Mouse (Mus musculus) T-helper 2 cell (primary cell): ENCODE data around the gene Gap43.
"Not testable (repeated sequence)": the region's sequence is repeated elsewhere in the genome, so short reads cannot be mapped to it uniquely, and the experiment has no call there.

Experiments
- in situ Hi-C: fragments of 300-600 bp; cut with MboI, MseI; formaldehyde crosslinking; loops from one replicate; pipeline ENCODE4 v1.15.1; 2025; ENCODE audit warnings: high pct_unique_total_duplicates

The Gap43 gene

DNA sequence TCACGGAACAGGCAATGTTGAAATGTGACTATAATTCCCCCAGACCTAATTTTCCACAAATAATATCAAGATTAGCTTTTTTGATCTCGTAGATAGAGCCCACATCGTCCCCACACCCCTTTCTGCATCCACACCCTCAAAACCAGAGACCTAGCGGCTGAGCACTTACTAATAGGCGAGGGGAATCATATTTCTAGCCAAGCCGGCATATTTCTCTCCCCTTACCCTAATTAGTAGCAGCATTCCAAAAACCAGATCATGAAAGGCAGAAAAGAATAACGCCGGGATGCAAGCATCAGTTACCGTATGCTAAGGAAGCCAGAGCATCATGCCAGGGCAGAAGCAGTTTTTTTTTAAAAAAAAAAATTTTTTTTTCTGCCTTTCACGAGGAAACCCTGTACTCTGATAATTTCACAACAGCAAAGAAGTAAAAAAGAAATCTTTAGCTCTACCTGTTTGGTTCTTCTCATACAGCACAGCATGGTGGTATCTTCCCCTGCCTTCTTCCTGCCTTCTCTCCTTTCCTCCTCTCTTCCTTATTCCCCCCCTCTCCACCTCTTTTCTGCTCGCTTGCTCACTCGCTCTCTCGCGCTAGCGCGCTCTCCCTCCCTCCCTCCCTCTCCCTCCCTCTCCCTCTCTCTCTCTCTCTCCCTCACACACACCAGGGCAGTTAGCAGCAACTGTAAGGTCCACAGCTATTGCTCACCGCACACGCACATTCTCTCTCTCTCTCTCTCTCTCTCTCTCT is at the start of gene Gap43:
Gap43 (minus strand) TSS at position 631 of the 748 bp plus-strand sequence.
- in situ Hi-C loops = no loop called here

DNA sequence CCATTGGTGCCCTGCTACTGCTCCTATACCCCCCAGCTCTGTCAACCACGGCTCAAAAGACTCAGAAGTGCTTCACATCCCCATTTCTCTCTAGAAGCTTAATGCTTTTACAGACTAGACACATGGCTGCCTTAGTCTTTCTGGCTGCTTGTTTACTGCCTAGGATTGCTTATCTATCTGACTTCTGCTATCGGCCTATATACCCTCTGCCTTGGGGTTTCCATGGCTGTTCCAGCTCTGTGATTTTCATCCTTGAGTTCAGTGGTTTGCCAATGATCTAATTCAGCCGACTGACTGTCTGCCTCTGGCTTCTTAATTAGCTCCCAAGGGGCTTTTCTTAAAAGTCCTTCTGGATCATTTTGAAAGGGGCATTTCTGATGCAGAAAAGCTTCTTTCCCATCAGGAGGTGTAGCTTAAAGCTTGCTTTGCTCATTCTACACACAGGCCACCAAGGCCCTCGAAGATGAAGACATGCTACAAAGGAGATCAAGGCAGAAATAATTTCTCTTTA is 40.9 kb upstream of the Gap43 start:
- in situ Hi-C loops = no loop called here

DNA sequence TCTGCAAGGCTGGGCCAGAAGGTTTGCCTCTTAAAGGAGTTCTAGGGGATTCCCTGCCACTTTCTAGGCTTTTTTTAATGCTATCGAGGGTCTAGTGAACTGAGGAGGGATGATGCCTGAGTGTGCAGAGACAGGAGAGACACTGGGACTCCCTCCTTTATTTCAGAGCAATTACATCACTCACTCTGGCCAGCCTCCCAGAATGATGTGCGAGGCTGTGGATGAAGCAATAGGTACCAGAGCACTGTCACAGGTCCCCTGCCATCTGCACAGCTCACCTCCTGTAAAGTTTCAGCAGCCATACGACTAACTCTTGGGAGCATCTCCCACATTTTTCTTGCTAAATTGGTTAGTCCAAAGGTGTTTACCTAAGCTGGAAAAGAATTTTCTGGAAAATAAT is 40.2 kb upstream of the Gap43 start:
- in situ Hi-C loops = no loop called here

DNA sequence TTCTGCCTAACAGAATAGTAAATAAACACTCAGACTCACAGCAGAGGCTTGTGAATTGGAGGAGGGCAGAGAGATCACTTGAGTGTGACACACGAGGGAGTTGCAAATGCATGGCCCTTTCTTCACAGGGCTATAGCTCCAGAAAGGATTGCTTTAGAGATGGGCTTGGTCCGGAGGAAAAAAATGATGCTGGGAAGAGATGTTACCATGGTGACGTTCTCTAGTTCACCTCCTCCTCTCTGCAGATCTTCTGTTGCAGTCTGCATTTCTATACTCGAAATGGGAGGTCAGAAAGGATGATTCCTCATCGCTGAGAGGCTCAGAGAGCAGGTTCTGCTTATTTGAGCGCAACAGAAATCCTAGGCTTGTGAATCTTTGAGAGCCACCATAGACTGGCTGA is 29.7 kb upstream of the Gap43 start:
- in situ Hi-C loops = no loop called here

DNA sequence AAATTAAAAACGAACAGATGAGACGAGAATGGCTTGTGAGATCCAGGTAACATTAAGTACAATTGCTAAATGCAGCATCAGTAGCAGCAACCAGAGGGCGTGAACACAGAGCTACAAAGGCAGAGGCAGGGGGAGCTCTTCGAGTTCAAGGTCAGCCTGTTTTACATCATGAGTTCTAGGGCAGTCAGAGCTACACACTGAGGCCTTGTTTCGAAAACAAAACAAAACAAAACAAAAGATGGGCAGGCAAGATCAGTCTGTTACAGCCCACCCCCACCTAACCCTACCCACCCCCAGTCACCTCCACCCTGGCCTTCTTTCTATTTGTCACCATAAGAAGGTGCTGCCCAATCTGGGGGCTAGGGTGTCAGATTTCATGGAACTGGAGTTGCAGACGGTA is 28.9 kb upstream of the Gap43 start:
- in situ Hi-C loops = no loop called here

DNA sequence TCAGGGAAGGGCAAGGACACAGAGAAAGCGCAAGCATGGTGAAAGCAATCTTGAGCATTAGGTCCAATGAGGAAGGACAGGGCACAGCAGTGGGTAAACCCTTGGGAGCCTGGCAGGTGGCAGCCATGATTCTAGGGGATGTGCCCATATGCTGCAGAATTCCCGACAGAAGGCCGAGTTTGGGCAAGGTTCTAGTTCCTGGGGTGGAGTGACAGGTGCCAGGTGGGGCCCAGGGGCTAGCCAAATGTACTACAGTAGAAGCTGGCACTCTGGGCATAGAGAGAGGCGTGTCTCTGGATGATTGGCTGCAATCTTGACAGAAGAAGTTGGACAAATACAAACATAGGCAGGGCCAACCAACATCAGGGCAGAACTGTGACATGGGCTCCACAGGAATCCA is 19.6 kb upstream of the Gap43 start:
- in situ Hi-C loops = loop anchor here (5.0 kb wide), 1 partner anchor 562 kb away; no protein-coding TSS in a partner anchor

DNA sequence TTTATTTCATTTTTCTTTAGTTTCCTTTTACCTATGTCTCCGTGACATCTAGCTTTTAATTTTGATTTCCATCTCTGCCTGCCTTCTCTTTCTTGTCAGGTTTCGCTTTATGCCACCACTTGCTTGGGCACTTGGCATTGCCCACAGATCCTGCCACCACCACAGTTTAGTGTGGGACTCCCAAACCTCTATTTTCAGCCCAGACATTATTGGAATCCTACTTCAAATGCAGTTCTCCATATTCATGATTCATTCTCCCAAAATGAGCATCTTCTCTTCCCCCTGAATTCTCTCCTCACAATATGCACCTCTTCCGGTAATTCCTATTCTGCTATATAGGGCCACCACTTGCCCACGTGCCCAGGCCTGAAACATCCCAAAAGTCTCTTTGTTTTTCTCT is 17.6 kb upstream of the Gap43 start:
- in situ Hi-C loops = no loop called here

DNA sequence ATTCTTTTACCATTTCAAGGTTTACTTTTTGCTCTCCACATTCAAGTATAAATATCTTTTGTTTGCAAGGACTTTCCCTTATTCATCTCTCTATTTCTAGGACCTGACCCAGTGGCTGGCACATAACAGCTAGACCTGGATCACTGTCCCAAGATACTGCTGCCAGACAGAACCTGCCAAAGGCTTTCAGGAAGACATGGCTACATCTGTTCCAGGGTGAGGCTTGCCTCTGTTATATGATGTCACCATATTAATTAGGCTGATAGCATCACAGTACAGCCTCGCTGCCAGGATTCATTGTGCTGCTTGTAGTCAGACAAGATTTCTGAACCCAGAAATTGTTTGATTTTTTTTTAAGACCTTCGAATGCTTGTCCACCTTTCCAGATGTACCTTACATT is 9.6 kb upstream of the Gap43 start:
- in situ Hi-C loops = no loop called here

DNA sequence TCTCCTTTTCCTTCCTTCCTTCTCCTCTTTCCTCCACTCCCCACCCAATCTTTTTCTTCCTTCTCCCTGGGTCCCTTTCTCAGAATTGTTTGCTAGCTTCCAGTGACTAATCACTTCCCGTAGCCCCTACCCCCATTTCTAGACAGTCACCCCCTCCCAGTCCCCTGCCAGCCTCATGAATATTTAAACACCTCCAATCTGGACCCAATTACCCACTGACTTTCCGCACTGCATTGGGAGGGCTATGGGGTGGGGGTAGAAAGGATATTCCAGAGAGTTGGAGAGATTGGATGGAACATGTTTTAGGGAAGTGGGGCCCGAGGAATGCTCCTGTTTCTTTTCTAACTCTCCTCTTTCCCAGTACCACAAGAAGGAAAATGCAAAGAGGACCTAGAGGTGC is 414 bp upstream of the Gap43 start:
- in situ Hi-C loops = not testable (repeated sequence)

DNA sequence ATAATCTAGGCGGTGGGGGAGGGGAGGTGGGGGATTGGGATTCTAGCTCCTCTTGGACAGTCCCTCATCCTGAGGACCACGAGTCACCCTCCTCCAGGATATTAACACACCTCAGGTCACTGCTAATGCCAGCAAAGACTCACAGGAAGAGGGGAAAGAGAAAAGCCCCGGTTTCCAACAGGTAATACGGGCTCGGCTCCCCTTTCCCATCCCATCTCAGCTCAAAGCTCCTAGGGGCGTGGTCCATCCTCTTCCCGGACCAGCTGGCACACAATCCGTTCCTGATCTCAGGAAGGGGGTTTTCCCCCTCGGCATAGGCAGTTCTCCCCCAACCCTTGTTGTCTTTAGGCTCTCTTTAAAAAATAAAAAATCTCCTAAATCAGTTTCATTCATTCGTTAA is 939 bp downstream of the Gap43 start:
- in situ Hi-C loops = no loop called here

DNA sequence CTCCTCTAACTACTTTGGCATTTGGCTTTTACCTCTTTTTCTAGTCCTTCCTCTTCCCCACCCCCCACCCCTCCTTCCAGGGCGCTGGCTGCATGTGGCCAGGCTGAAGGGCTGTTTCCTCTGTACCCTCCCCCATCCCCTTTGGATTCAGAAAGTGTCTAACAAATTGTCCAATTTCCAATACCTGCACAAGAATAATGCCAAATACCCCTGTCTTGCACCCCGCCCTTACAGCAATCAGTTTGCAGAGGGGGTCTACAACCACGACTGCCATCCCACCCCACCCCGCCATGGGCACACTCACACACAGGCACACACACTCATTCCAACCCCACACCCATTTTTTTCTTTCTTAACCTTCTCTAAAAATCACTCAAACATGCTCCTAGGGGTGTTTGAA is 1.5 kb downstream of the Gap43 start:
- in situ Hi-C loops = no loop called here

DNA sequence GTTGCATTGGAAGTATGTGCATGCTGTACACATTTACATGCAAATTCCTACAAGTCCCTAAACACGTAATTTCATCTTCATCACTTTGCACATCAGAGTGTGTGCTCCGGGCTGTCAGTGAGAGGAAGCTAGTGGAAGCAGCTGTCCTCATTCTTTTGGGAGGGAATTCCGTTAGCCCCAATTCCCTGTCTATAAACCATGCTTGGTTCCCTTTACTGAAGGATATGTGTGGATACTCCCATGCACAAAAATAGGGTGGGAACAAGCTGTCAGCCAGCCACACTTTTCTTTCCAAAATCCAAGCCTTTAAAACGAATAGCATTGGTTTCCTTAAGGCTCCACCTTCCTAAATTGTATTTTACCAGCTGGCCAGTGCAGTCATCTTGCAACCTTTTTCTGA is 2.1 kb downstream of the Gap43 start:
- in situ Hi-C loops = no loop called here

DNA sequence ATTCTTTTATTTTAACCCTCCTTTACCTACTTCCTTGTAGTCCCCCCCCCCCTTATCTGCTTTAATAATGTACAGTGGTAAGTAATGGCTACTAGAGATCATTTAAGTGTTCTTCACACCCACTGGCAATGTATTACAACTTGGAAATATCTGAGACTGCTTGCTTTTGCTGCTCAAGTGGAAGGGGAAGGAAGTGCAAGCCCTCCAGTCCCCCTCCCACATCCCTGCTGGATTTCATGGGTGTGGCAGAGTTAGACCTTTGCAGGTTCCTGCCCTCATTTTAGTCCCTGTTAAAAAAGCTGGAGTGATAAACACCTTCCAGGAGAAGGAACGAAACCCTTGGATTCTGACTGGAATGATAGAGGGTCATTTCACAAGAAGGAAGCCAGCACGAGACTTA is 2.8 kb downstream of the Gap43 start:
- in situ Hi-C loops = no loop called here

DNA sequence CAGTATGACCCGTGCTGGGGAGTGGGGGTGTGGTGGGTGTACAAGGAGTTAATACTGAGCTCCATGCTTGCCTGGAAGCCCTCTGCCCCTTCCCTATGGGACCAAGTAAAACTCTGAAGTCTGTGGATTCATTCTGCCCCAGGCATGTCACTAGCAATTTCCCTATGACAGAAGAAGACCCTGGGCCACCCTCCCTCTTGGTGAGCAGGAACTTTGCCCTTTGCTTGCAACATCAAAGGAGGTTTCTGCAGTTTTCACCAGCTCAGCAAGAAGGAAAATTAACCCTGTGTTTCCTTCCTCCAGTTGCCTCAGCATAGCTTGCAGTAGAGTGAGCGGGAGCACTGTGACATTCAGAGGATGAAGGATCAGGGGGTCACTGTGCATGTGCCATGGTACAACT is 3.8 kb downstream of the Gap43 start:
- in situ Hi-C loops = no loop called here

DNA sequence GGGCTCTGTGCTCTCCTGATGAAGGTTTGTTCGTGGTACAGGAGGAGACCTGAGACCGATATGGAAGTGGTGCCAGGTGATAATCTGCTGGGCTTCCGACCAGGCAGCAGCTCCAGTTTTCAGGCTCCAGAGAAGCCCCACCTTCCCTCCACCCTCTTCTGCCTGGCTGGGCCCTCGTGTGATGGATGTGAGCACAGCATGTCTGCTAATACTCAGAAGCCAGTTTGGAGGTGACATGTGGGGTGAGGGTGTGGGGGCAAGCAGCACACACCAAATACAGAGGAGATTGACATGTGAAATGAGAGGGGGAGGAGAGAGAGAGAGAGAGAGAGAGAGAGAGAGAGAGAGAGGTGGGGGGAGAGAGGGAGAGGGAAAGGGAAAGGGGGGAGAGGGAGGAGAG is 8.1 kb downstream of the Gap43 start:
- in situ Hi-C loops = no loop called here

DNA sequence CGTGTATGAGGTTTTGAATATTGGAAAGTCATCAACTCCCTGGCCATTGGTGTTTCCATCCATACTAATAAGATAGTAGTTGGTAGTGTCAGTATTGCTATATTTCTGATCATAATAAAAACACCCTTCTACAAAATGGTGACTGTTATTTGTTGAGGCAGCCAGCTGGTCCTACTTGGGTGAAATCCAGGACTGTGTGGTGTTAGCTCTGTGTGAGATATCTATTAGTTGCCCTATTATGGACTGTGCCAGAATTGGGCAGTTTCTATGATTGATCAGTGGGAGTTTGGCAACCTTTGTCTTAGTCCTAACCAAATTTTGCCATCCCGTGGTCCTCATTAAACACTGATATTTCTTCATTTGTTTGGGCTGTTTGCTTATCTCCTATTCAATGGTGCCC is 14.3 kb downstream of the Gap43 start:
- in situ Hi-C loops = no loop called here

DNA sequence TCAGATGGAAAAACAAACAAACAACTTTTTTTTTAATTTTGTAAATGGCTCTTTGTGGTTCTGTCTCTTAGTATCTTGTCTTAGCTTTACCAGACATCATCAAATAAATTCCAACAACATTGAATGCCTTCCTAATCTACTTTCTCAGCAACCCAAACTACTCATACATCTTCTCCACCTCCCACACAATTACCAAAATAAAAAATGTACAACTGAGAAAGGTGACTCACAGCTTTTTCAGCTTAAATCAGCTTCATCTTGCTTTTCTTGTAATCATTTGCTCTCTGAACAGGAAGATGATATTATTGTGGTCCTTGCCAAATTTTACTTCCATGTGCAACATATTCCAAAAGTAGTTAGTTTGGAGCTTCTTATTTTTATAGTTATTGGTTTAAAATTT is 14.9 kb downstream of the Gap43 start:
- in situ Hi-C loops = no loop called here

DNA sequence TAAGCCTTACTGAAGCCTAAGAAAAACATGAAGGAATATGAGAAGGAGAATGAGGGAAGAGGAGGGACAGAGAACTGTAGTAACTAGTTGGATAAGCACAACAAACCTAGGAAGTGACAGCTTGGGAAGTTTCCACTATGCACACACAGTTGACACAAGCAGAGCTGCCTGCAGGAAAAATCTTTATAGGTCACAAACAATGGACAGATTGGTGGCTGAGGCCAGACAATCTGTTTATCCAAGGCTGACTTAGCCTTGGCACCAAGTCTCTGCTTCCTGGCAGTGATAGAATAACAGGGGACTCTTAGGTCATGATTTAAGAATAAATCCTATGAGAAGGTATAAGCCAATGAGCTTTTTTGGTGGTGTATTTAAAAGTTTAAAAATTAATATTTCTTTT is 20.6 kb downstream of the Gap43 start:
- in situ Hi-C loops = no loop called here

DNA sequence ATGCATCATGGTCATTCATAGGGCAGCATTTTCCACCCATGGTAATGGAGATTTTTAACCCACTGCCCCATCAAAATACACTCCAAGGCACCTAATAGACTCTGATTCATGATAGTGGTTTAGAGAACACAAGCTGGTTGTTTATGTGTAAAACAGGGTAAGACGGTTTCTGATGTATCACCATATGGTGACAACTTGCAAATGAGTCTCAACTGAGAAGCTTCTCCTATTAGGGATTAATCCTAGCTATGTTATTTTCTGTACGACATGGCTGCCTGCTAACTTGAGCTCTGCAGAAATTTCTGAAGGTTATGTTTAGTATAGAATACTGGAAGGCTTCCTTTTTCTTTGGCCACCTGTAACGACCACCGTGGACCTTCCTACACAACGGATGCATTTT is 21.1 kb downstream of the Gap43 start:
- in situ Hi-C loops = no loop called here

DNA sequence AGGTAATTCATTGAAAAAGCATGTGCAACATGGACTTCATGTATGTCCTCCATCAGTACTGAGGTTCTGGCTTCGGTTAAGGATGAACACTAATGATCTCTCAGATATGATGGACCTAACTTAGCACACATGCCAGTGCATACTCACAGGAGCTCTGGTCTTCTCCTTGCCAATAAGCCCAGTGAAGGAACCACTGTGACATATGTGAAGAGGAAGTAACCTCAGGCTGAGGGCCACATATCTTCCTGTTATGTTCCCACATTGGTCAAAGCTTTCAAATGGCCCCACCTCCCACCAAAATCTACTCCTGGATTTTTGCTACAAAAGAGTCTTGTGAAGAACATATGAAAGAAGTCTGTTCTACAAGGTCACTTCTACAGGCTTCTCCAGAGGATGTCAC is 28.3 kb downstream of the Gap43 start:
- in situ Hi-C loops = no loop called here

DNA sequence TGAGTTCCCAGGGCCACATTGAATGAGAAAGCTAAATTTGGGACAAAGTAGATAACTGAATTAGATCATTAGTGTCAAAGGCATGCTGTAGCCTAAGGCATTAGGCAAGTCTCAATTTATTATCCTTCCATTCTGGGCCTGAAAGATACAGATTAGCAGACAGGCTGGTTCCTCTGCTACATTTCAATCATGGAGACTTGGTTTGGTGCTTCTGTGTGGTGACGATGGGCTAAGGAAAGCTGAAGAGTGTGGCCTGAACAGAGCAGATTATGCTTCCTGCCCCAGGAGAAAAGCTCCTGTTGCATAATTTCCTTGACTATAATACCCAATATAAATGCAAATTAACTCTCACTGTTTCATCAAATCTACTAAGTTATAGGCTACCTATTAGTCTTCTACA is 31.7 kb downstream of the Gap43 start:
- in situ Hi-C loops = no loop called here

DNA sequence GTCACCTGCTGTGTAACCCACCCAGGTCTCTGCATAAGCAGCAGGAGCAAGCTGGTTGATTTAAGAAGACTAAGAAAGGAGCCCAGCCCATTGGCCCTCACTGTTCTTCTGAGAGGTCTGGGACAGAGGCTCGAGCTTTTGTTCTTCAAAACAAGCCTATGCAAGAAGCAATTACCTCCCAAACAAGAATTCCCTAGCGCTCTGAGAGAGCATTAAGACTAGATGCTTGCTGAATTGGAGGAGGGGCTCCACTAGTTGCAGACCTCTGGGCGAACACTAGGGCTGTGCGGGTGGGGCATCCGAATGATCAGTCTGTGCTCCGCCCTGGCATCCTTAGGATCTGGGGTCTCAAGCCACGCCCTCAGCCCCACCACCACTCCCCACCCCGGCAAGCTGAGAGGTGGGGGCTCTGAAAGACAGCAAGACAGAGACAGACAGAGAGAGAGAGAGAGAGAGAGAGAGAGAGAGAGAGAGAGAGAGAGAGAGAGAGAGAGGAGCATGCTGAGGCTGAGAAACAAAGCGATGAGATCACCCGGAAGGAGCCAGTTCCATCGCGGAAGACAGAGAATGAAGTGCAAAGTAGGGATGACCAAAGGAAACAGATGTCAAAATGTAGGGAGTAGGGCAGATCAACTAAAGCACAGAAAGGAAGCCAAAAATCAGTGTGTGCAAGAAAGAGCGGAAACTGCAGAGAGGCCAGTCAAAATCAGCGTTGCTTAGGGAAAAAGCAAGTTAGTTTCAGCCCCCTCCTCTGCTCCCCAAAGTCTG is 34.3 kb downstream of the Gap43 start:
- in situ Hi-C loops = no loop called here

DNA sequence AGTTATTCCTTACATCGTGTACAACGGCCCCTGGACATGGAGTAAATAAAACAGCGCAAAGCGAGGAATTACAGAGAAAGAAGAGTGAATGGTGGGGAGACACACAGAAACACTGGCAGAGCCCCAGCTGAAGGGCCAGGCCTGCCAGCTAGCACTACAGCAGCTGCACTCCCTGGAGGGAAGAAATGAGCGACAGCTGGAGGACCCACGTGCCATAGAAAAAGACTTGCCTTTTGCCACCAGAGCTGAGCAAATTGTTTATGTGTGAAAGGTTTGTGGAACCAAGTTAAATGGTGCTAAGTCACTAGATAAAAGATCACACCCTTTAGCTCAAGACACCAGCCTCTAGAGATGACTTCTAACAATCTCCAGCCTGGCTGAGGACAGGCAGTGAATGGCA is 37.0 kb downstream of the Gap43 start:
- in situ Hi-C loops = no loop called here
